Mouse (Mus musculus) forebrain, embryonic 12.5 days (tissue): ENCODE results near the gene Gstm3. TPM values are rescaled to one million over a fixed set of nuclear protein-coding genes. Genes with fewer than 3 reads are reported as not detected.

Experiments
- ATAC-seq: fragments of 200-750 bp; cut with Nextera tagmentation; 2 replicates; pipeline ENCODE4 v1.8.0; 2017; ENCODE audit warnings: moderate TSS enrichment; ENCODE audit not compliant: low FRiP score
- H3K27ac ChIP-seq: fragments of 300-500 bp; sonication (generic); 2 replicates; pipeline ENCODE4 v1.5.1; 2016; ENCODE audit warnings: mild to moderate bottlenecking
- H3K27me3 ChIP-seq: fragments of 300-500 bp; sonication (generic); 2 replicates; pipeline ENCODE4 v1.6.1; 2016; ENCODE audit warnings: mild to moderate bottlenecking
- H3K36me3 ChIP-seq: fragments of 300-500 bp; sonication (generic); replicated peaks from 2 replicates; pipeline ENCODE4 v1.6.1; 2016; ENCODE audit warnings: mild to moderate bottlenecking
- H3K4me1 ChIP-seq: fragments of 300-500 bp; sonication (generic); 2 replicates; pipeline ENCODE4 v1.6.1; 2016
- H3K4me2 ChIP-seq: fragments of 300-500 bp; sonication (generic); 2 replicates; pipeline ENCODE4 v1.6.1; 2016; ENCODE audit warnings: mild to moderate bottlenecking, moderate library complexity
- H3K4me3 ChIP-seq: fragments of 300-500 bp; sonication (generic); replicated peaks from 2 replicates; pipeline ENCODE4 v1.5.1; 2016; ENCODE audit warnings: mild to moderate bottlenecking
- H3K9ac ChIP-seq: fragments of 300-500 bp; sonication (generic); 2 replicates; pipeline ENCODE4 v1.6.1; 2016; ENCODE audit warnings: mild to moderate bottlenecking
- H3K9me3 ChIP-seq: fragments of 300-500 bp; sonication (generic); 2 replicates; pipeline ENCODE4 v1.6.1; 2016
- WGBS: fragments of 180-500 bp; shearing (Covaris S2); methylation state at CpG from one replicate; pipeline ENCODE4 v1.1.7; 2016; 5-methylcytosine and 5-hydroxymethylcytosine counted together
- polyA plus RNA-seq: library from polyadenylated mRNA; unstranded; fragments of >200 nt; fragmentation: Nextera tagmentation; extraction: Ambion mirVana; gene quantifications from 2 replicates; pipeline ENCODE4 v1.2.1, GENCODE M21; 2016

Gstm3 gene
- polyA plus RNA-seq, 1 experiment from 2014 or later = not detected

GRCm38 (mm10) chr3:107917783-107918408, 51.2 kb downstream of the Gstm3 start:
- Histone ChIP-seq H3K9me3 (no peaks in the 10 kb centered on the region), H3K9ac (no peak overlapping the region), H3K36me3 (no peaks in the 10 kb centered on the region), H3K4me1 (no peaks in the 10 kb centered on the region), H3K4me3 (no peak overlapping the region), H3K27ac (no peak overlapping the region), H3K27me3 (no peaks in the 10 kb centered on the region), H3K4me2 (no peak overlapping the region)
- 57% methylated on average over 7 of the region's 7 CpGs for WGBS
- ATAC-seq = peak; percentile 61

- no peak for ATAC-seq
Observed at GRCm38 (mm10) chr3:107917097-107917496, 52.0 kb downstream of the Gstm3 start.

GRCm38 (mm10) chr3:107916674-107917073, 52.4 kb downstream of the Gstm3 start:
- Histone ChIP-seq H3K9me3 (no peaks in the 10 kb centered on the region), H3K4me3 (no peak overlapping the region), H3K4me2 (no peak overlapping the region), H3K4me1 (no peaks in the 10 kb centered on the region), H3K36me3 (no peaks in the 10 kb centered on the region), H3K27me3 (no peaks in the 10 kb centered on the region), H3K9ac (no peak overlapping the region), H3K27ac (no peak overlapping the region)
- ATAC-seq = no peak
- 80% methylated on average over 15 of the region's 15 CpGs for WGBS

More at GRCm38 (mm10) chr3:107917097-107917496, 52.0 kb downstream of the Gstm3 start:
- Histone ChIP-seq H3K27me3 (no peaks in the 10 kb centered on the region), H3K4me2 (no peak overlapping the region), H3K4me1 (no peaks in the 10 kb centered on the region), H3K4me3 (no peak overlapping the region), H3K36me3 (no peaks in the 10 kb centered on the region), H3K9ac (no peak overlapping the region), H3K27ac (no peak overlapping the region), H3K9me3 (no peaks in the 10 kb centered on the region)
- 79% methylated on average over 3 of the region's 3 CpGs for WGBS

Other genes starting within 250 kb of the Gstm3 start
- gene Csf1, start 208.8 kb downstream of the Gstm3 start, polyA plus RNA-seq = 6.1 and 8.3 TPM in 2 replicates
- gene Eps8l3, start 92.1 kb downstream of the Gstm3 start, polyA plus RNA-seq = not detected in 2 replicates
- gene Gstm5, start 73.5 kb downstream of the Gstm3 start, polyA plus RNA-seq = 225 and 230 TPM in 2 replicates
- gene Gstm7, start 37.5 kb downstream of the Gstm3 start, polyA plus RNA-seq = 63.8 and 66.8 TPM in 2 replicates
- 10.7 and 12.0 TPM in 2 replicates for gene Gstm6, start 25.5 kb downstream of the Gstm3 start, polyA plus RNA-seq
- 7.2 and 9.3 TPM in 2 replicates for gene Gstm2, start 17.2 kb upstream of the Gstm3 start, polyA plus RNA-seq
- gene Gstm1, start 48.7 kb upstream of the Gstm3 start, polyA plus RNA-seq = 23.7 and 29.7 TPM in 2 replicates
- gene Gstm4, start 75.6 kb upstream of the Gstm3 start, polyA plus RNA-seq = 11.3 and 12.2 TPM in 2 replicates
- gene Ampd2, start 117.4 kb upstream of the Gstm3 start, polyA plus RNA-seq = 47.3 and 50.5 TPM in 2 replicates
- 0.44 and 0.86 TPM in 2 replicates for gene Gnat2, start 123.5 kb upstream of the Gstm3 start, polyA plus RNA-seq
- gene Gnai3, start 176.9 kb upstream of the Gstm3 start, polyA plus RNA-seq = 198 and 205 TPM in 2 replicates
- 0.44 and 0.63 TPM in 2 replicates for gene Gpr61, start 185.6 kb upstream of the Gstm3 start, polyA plus RNA-seq
- gene Amigo1, start 217.1 kb upstream of the Gstm3 start, polyA plus RNA-seq = 7.5 and 8.9 TPM in 2 replicates
- 4.3 and 5.6 TPM in 2 replicates for gene Cyb561d1, start 231.9 kb upstream of the Gstm3 start, polyA plus RNA-seq
- 24.0 and 28.1 TPM in 2 replicates for gene Atxn7l2, start 241.7 kb upstream of the Gstm3 start, polyA plus RNA-seq